Mouse (Mus musculus) natural killer cell, adult 2 months (primary cell): ENCODE results near the gene Itga2b.
A peak's percentile ranks its signal among the peaks of the same experiment; 100 is the strongest.

Experiments
- DNase-seq, 2 experiments: peaks; one replicate each; pipeline ENCODE4 v3.0.0; 2022; ENCODE audit warnings: low spot score in 2 of 2

Itga2b gene

DNA sequence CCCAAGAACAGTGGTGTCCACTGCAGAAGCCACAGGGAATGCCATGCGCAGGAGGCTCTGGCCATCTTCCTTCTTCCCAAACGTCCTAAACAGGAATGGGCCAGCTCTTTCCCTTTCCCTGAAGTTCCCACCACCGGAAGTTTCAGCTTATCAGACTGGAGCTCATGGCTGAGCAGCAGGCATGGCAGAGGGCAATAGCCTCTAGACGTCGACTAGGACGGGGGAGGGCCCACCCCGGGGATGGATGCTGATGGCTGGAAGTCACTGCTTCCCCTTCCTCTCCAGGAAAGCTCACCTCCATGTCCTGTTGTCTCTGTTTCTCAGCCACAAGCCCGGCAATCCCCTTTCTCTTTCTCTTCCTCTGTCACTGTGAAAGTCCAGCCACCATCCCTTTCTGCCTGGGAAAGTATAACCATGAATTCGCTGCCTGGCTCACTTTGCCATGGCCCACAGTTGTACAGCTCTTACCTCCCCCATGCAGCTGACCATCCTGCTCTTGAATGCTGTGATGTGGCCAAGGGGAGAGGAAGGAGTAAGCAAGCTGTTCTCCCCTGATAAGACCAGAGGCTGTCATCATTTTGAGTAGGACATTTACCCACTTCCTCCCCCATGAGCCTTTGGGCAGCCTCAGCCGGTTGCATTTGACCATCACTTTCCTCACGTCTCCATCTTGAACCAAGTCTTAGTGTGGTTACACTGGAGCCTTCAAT lies at the start of gene Itga2b:
Gene Itga2b (minus strand): TSS at position 475 of the 710 bp plus-strand sequence.
- DNase-seq, result peak in 1 of 2 experiments; percentile 21

DNA sequence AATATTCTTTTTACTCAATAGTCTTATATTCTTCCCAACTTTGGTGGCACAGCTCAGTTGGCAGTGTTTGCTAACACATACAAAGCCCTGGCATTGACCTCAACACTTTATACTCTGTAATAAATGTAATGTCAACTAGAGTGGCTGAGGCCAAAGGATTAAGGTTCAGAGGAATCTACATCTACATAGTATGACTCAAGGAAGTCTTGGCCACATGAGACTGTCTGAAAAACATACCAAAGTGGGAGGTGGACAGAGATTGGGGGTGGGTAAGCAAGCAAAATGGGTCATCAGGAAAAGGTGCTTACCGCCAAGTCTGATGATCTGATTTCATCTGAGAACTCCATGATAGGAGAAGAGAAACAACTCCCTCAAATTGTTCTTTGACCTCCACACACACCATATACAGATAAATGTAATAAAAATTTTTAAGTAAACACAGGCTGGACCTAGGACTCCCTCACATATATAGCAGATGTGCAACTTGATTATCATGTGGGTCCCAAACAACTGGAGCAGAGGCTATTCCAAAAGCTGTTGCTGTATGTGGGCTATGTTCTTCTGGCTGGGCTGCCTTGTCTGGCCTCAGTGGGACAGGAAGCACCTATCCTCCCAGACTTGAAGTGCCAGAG lies 45.0 kb upstream of the Itga2b start:
- no peak for DNase-seq

GRCm38 (mm10) chr11:102510226-102510625 lies 40.3 kb upstream of the Itga2b start:
- no peak for DNase-seq

DNA sequence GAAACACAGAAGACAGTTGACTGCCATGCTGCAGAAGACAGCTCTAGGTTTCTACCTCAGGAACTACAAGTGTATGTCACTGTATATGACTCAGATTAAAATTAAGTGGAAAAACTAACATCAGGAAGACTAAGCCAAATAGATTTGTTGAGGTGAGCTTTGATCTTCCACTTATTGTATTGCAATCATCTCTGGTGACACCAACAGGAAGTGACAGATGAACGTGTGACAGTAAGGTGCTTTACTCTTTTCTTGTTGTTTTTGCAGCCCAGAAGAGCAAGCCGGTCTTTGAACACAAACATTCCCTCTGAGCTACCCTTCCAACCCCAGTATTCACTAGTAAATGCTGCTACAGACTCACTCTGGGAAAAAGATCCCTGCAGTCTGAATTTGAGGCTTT lies 26.8 kb upstream of the Itga2b start:
- peak in 1 of 2 experiments; percentile 11 for DNase-seq

GRCm38 (mm10) chr11:102496206-102496605 lies 26.3 kb upstream of the Itga2b start:
- DNase-seq, result no peak

GRCm38 (mm10) chr11:102495742-102496141 lies 25.8 kb upstream of the Itga2b start:
- no peak for DNase-seq

- no peak for DNase-seq
These were observed 25.2 kb upstream of the Itga2b start for GRCm38 (mm10) chr11:102495114-102495513.

GRCm38 (mm10) chr11:102494063-102494650 lies 24.2 kb upstream of the Itga2b start:
- no peak for DNase-seq

GRCm38 (mm10) chr11:102493241-102493640 lies 23.3 kb upstream of the Itga2b start:
- DNase-seq, result no peak

DNA sequence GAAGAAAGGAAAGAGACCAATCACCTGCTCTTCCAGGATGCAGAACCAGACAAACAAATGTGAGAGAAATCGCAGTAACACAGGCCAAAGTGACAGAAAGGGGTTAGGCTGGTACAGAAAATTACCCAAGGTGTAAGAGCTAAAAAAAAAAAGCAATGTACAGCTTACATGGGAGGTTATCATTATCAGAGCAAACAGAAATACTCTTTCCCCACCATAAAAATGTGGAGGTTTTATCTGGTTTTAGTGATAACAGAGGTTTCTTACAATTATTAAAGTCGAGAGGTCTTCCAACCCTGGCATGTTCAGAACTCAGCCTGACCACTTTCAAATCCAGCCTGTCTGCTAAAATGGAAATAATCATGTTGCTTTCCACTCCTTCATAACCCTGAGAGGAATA lies 18.0 kb upstream of the Itga2b start:
- no peak for DNase-seq

DNA sequence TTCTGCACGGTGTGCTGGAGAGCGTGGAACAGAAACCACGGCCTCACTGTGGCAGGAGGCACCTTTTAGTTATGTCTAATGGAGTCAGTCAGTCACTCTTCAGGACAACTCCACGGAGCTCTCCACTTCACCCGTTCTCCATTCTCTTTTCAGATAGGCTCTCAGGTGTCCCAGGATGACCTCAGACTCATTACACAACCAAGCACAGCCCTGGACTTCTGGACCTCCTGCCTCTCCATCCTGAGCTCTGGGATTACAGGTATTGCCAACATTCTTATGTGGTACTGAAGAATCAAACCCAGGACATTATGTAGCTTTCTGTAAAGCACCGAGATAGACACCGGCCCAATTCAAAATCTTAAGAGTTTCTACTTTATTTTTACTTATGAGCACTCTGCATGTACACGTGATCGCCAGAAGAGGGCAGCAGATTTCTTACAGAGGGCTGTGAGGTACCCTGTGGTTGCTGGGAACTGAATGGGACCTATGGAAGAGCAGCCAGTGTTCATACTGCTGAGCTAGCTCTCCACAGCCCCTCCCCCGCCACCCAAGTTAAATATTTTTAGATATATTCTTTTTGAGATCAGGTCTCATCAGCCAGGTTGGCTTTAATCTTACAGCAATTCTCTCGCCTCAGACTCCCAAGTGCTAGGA lies 16.9 kb upstream of the Itga2b start:
- peak in 1 of 2 experiments; percentile 24 for DNase-seq

GRCm38 (mm10) chr11:102481779-102482178 lies 11.9 kb upstream of the Itga2b start:
- no peak for DNase-seq

DNA sequence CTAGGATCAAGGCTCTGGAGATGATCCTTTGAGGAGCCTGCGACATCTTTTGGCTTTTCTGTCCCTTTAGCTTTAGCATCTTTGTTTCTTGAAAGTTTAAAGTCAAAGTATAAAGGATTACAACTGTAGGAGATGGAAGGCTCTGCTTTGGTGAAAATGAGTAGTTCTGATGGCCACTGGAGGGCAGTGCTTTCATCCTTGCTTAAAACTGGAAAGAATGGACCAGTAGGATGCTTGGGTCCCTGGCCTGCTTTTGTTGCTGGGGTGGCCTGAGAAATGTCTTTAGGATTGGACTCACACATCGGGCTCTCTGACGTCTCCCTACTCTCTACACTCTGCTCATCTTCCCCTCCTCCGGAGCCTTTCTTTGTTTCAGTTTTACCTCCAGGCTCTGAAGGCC lies 11.0 kb upstream of the Itga2b start:
- no peak for DNase-seq

GRCm38 (mm10) chr11:102480111-102480510 lies 10.2 kb upstream of the Itga2b start:
- no peak for DNase-seq

GRCm38 (mm10) chr11:102479581-102479980 lies 9.7 kb upstream of the Itga2b start:
- DNase-seq, result no peak

GRCm38 (mm10) chr11:102478671-102479070 lies 8.7 kb upstream of the Itga2b start:
- no peak for DNase-seq

DNA sequence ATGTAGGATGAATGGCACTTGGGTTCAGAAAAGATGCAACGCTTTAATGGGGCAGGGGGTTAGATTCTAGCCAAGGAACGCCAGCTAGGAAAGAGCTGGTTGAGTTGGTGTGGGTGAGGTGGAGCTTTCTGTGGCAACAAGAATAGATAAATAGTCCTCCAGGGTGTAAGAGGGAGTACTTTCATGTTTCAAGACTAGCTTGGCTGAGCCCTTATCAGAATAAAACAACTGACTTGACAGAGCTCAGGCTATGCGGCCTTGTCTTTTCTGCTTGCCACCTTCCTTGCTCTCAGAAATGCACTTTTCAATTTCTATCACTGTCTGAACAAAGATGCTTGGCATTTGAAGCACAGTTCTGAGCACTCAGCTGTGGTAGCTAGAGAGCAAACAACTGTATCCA lies 5.1 kb upstream of the Itga2b start:
- no peak for DNase-seq

- peak; percentile 90 to 94 for DNase-seq
These were observed 2.8 kb downstream of the Itga2b start for GRCm38 (mm10) chr11:102467041-102467631.

DNA sequence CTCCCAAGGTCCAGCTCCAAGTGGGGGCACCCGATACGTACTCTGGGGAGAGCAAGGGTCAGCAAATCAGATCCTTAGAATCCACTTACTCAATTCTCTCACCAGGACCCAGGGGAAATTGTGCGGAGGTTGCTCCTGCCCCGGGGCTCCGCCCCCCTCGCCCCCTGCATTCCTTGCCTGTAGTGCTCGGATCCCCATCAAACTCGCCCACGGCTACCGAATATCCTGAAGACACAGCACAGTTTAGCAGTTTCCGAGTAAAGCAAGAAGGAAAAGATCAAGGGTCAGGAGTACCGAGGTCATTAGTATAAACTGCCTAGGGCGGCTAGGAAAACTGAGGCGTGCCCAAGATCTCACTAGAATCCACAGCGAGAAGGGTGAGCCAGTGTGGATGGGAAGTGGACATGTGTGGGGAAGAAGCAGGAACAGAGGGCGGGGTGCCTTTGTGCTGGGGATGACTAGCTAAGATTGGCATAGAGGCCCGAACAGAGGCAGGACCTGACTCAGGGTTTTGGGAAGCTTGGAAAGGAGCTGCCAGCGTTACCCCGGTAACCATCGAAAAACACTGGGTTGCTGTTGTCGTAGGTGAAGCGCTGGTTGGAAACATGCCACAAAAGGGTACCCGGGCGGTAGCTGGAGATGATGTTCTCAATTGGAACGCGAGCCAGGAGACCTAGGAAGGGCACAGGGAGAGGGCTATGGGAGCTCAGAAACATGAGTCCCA lies 4.0 kb downstream of the Itga2b start:
- DNase-seq, result no peak

GRCm38 (mm10) chr11:102464901-102465300 lies 5.0 kb downstream of the Itga2b start:
- DNase-seq, result no peak

DNA sequence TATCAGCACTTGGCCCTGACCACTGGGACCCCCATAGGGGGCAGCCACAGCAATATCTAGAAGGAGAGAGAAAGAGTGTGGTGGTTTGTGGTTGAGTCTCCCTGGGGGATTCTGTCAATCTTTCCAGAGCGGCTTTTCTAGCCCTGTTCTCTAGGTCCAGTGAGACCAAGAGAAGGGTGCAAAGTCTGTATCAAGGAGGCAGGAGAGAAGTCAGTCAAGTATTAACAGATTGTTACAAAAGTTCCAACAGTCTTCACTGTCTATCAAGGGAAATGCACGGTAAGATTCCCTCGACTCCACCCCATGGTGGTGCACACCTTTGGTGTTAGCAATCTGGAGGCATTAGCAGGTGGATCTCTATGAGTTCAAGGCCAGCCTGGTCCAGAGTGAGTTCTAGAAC lies 8.2 kb downstream of the Itga2b start:
- DNase-seq, result no peak
